Mouse (Mus musculus) midbrain, postnatal 0 days (tissue): ENCODE measurements around the gene St6galnac4. TPM values are rescaled to one million over a fixed set of nuclear protein-coding genes. Genes with fewer than 3 reads are reported as not detected.

Source experiments
- ATAC-seq: fragments of 200-750 bp; cut with Nextera tagmentation; 2 replicates; pipeline ENCODE4 v1.8.0; 2017; ENCODE audit warnings: moderate number of reproducible peaks, mild to moderate bottlenecking, moderate TSS enrichment, moderate library complexity; ENCODE audit not compliant: low FRiP score
- DNase-seq: peaks from one replicate; pipeline ENCODE4 v3.0.0-alpha.2; 2015; ENCODE audit warnings: low spot score
- H3K27ac ChIP-seq: fragments of 300-500 bp; sonication (generic); 2 replicates; pipeline ENCODE4 v1.5.1; 2014; ENCODE audit warnings: low read depth, mild to moderate bottlenecking, low read length, mixed read lengths
- H3K27me3 ChIP-seq: fragments of 300-500 bp; sonication (generic); 2 replicates; pipeline ENCODE4 v1.6.1; 2014; ENCODE audit warnings: low read length, control low read depth, mixed read lengths; ENCODE audit not compliant: insufficient read depth
- H3K36me3 ChIP-seq: fragments of 300-500 bp; sonication (generic); 2 replicates; pipeline ENCODE4 v1.6.1; 2014; ENCODE audit warnings: low read length, control low read depth, mixed read lengths; ENCODE audit not compliant: insufficient read depth
- H3K4me1 ChIP-seq: fragments of 300-500 bp; sonication (generic); 2 replicates; pipeline ENCODE4 v1.6.1; 2014; ENCODE audit warnings: mild to moderate bottlenecking, control low read depth, antibody characterized with exemption, low read length, mixed read lengths; ENCODE audit not compliant: insufficient read depth
- H3K4me2 ChIP-seq: fragments of 300-500 bp; sonication (generic); 2 replicates; pipeline ENCODE4 v1.6.1; 2014; ENCODE audit warnings: low read depth, mild to moderate bottlenecking, low read length, mixed read lengths; ENCODE audit not compliant: poor library complexity, severe bottlenecking
- H3K4me3 ChIP-seq: fragments of 300-500 bp; sonication (generic); 2 replicates; pipeline ENCODE4 v1.5.1; 2014; ENCODE audit warnings: low read depth, mild to moderate bottlenecking, low read length, moderate library complexity
- H3K9ac ChIP-seq: fragments of 300-500 bp; sonication (generic); replicated peaks from 2 replicates; pipeline ENCODE4 v1.6.1; 2014; ENCODE audit warnings: mild to moderate bottlenecking, low read length, moderate library complexity, mixed read lengths; ENCODE audit not compliant: poor library complexity, severe bottlenecking
- H3K9me3 ChIP-seq: fragments of 300-500 bp; sonication (generic); 2 replicates; pipeline ENCODE4 v1.6.1; 2016; ENCODE audit warnings: low read length, control low read depth
- CTCF ChIP-seq: IDR thresholded peaks from 2 replicates; pipeline ENCODE4 v1.5.1; 2016; ENCODE audit warnings: antibody characterized with exemption, mild to moderate bottlenecking
- WGBS: fragments of 180-500 bp; shearing (Covaris S2); extraction: QIAGEN DNeasy Blood & Tissue Kit; methylation state at CpG from one replicate; pipeline ENCODE4 v1.1.7; 2014; 5-methylcytosine and 5-hydroxymethylcytosine counted together
- polyA plus RNA-seq: library from polyadenylated mRNA; unstranded; fragments of >200 nt; fragmentation: Nextera tagmentation; extraction: Ambion mirVana; gene quantifications from 2 replicates; pipeline ENCODE4 v1.2.1, GENCODE M21; 2015
- total RNA-seq: library from RNA; depleted of rRNA; stranded (reverse); fragments of >200 nt; gene quantifications from 2 replicates; pipeline ENCODE4 v1.2.3, GENCODE M21; 2014

St6galnac4 gene
- total and polyA plus RNA-seq, 2 experiments from 2014 or later: 38.0 to 50.9 TPM

GRCm38 (mm10) chr2:32608141-32608777 is 21.4 kb downstream of the St6galnac4 start:
- H3K4me1 ChIP-seq: peaks cover 13% of the 10 kb centered on the region
- 11% methylated on average over 25 of the region's 25 CpGs for WGBS
- peak overlapping the region; percentile 80 for H3K4me2 ChIP-seq
- H3K4me3 ChIP-seq: peak overlapping the region; percentile 77
- DNase-seq (peak; percentile 54), ATAC-seq (peak; percentile 47; the same call in 1 of the 2 replicates)
- no peaks in the 10 kb centered on the region for H3K9me3 ChIP-seq
- peak overlapping the region; percentile 36 for H3K9ac ChIP-seq
- no peaks in the 10 kb centered on the region; the same call in 1 of the 2 replicates for H3K36me3 ChIP-seq
- no peaks in the 10 kb centered on the region for H3K27me3 ChIP-seq
- no peak overlapping the region for H3K27ac ChIP-seq
- TF ChIP-seq CTCF: peak; percentile 9; the same call in 1 of the 2 replicates

- Histone ChIP-seq H3K9me3 (no peaks in the 10 kb centered on the region), H3K36me3 (no peaks in the 10 kb centered on the region; the same call in 1 of the 2 replicates), H3K9ac (peak overlapping the region; percentile 36), H3K27me3 (no peaks in the 10 kb centered on the region), H3K4me1 (peaks cover 13% of the 10 kb centered on the region), H3K4me2 (peak overlapping the region; percentile 80), H3K4me3 (peak overlapping the region; percentile 77), H3K27ac (no peak overlapping the region)
- DNase-seq: no peak
- ATAC-seq: no peak
- 49% methylated on average over 18 of the region's 18 CpGs for WGBS
- TF ChIP-seq CTCF: no peak
These were observed 22.0 kb downstream of the St6galnac4 start for GRCm38 (mm10) chr2:32608778-32609435.

DNA sequence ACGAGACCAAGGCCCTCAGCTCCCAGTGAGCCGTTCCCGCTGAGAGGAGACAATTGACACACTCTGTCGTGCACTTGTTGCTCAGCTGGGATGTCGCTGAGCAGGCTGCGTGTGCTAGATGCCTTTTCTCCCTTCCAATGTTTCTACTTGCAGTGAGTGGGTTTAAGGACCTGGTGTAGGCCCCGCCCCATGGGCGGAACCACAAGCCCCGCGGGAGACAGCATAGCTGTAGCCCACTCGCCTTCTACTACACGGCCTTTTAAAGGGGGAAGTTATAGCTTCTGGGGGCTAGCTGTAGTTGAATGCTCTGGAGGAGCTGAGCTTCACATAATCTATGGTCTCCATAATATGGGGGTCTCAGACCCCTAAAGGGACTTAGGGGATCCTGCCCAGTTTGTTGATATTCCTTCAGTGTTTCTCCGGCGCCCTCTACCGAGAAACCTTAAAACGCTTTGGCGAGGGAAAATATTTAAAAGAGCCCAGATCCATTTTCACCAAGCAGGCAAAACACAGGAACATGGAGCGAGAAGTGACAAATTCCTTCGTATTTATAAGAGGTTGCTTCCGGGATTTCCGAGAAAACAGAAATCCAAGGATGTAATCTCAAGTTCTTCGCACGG is 23.8 kb downstream of the St6galnac4 start:
- ATAC-seq (no peak), DNase-seq (peak; percentile 47)
- Histone ChIP-seq H3K4me2 (peak overlapping the region; percentile 43), H3K9me3 (no peaks in the 10 kb centered on the region), H3K4me3 (peak overlapping the region; percentile 23; the same call in 1 of the 2 replicates), H3K27me3 (no peaks in the 10 kb centered on the region), H3K36me3 (peaks cover 5% of the 10 kb centered on the region), H3K27ac (no peak overlapping the region), H3K4me1 (peaks cover 13% of the 10 kb centered on the region), H3K9ac (no peak overlapping the region)
- peak; percentile 64 for TF ChIP-seq CTCF
- WGBS: 15% methylated on average over 23 of the region's 23 CpGs

DNA sequence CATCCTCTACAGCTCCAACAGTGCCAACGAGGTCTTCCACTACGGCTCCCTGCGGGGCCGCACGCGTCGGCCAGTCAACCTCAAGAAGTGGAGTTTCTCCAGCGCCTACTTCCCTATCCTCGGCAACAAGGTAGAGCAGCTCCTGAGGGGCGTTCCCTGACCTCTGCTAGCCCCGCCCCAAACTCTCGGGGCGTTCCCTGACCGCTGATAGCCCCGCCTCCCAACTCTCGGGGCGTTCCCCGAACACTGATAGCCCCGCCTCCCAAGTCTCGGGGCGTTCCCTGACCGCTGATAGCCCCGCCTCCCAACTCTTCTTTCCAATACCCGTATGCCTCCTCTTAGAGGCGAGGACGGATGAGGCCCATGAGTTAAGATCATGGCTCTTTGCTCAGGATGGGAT is 25.4 kb downstream of the St6galnac4 start:
- Histone ChIP-seq H3K27ac (no peak overlapping the region), H3K9me3 (no peaks in the 10 kb centered on the region), H3K9ac (no peak overlapping the region), H3K4me3 (no peak overlapping the region), H3K4me1 (peaks cover 13% of the 10 kb centered on the region), H3K36me3 (peaks cover 5% of the 10 kb centered on the region), H3K27me3 (no peaks in the 10 kb centered on the region), H3K4me2 (no peak overlapping the region)
- TF ChIP-seq CTCF: no peak
- no peak for ATAC-seq
- no peak for DNase-seq
- WGBS: 70% methylated on average over 26 of the region's 26 CpGs

DNA sequence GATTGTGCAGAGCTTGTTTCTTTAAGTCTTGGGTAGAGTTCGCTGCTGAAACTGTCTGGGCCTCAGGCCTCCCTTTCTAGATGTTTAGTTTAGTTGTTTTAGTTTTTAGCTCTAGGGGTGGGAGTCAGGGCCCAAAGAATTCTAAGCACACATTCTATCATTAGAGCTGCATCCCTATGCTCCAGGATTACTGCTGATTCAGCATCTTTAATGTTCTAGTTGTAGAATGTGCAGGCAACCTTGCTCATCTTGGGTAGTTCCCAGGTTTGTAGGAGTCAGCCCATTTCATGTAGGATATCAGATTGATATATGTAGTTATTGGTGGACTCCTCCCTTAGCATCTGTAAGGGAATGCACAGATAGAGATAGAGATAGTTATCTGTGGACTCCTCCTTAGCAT is 30.2 kb downstream of the St6galnac4 start:
- ATAC-seq: no peak
- Histone ChIP-seq H3K4me1 (no peaks in the 10 kb centered on the region), H3K4me3 (no peak overlapping the region), H3K9me3 (no peaks in the 10 kb centered on the region), H3K36me3 (peaks cover 5% of the 10 kb centered on the region), H3K27ac (no peak overlapping the region), H3K27me3 (no peaks in the 10 kb centered on the region), H3K9ac (no peak overlapping the region), H3K4me2 (no peak overlapping the region)
- TF ChIP-seq CTCF: no peak
- 88% methylated on average over 1 of the region's 1 CpGs for WGBS
- DNase-seq: no peak

GRCm38 (mm10) chr2:32617601-32618000 is 30.7 kb downstream of the St6galnac4 start:
- Histone ChIP-seq H3K9ac (no peak overlapping the region), H3K4me2 (no peak overlapping the region), H3K36me3 (peaks cover 5% of the 10 kb centered on the region), H3K4me1 (no peaks in the 10 kb centered on the region), H3K27ac (no peak overlapping the region), H3K27me3 (no peaks in the 10 kb centered on the region), H3K9me3 (no peaks in the 10 kb centered on the region), H3K4me3 (no peak overlapping the region)
- WGBS: 91% methylated on average over 4 of the region's 4 CpGs
- ATAC-seq: no peak
- TF ChIP-seq CTCF: peak; percentile 64
- DNase-seq: no peak
